Mouse (Mus musculus) thymus, postnatal 14 days (tissue): ENCODE measurements at regions not wholly inside any gene's neighbourhood (a gene's known extent, or its start where the extent isn't known, plus 50 kb on each side); places are given as distances from the start of the nearest gene placed in this dataset.
"Not testable (repeated sequence)": the region's sequence is repeated elsewhere in the genome, so short reads cannot be mapped to it uniquely, and the experiment has no call there.

Experiments
- DNase-seq: peaks from one replicate; pipeline ENCODE4 v3.0.0; 2021

DNA sequence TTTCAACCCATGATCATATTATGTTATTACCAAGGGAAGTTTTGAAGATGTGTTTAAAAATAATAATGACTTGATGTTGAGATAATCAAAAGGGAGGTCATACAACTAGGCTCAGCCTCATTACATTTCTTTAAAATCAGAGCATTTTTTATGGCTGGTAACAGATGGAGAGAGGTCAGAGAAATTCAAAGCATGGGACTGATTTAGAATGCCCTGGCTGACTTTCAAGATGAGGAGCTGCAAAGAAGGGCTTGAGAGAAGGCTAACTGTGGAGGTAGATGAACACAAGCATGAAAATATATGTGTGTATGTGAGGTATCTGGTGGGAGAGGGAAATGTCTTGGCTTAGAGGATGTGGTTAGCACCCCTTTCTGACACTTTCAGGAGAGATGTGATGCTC lies 502.6 kb upstream of the Gdi2 start:
- DNase-seq: not testable (repeated sequence)

DNA sequence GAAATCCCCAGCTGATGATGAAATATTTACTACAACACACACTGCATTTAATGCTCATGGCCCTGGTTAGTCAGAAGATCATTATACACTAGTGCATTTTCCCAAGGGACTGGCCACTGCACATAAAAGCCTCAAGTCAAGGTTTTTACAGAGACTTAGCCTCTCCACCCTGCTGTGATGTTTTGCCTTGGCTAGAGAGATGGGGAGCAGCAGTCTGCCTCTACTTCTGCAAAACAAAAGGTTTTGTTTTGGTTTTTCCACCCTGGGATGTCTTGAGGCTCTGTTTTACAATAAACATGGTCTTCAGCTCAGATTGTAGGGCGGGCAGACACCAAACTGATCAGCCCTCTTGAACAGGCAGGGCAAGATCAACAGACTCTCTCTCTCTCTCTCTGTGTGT lies 500.9 kb upstream of the Gdi2 start:
- DNase-seq: peak; percentile 10

DNA sequence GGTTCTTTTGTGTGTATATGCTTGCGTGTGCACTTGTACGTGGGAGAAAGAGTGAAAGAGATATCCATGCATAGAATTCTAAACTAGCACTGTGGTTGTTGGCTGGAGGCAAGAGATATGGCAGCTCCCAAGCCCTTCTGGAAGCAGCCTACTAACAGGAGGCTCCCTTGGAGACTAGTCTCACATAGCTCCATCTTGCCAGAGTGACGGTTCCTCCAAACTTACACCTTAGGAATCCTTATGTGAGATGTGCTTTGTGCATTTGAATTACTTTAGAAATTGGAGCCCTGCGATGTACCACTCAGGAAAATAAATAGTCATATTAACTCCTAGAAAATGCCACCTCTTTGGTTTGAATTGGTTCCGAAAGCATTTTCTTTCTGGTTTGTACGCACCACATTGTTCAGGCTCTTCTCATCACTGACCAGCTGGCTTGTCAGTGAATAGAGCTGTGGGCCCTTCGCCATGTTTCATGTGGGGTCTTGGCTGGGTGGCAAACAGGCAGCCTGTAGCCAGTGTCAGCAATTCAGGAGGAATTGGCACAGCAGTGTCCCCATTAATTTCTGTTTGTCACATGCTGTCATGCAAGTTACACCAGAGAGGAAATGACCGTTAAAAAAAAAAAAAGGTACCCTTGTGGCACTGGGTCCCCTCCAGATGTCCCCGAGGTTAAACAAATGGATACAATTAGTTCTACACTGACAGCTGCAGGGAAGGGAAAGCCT lies 491.3 kb upstream of the Gdi2 start:
- DNase-seq: not testable (repeated sequence)

DNA sequence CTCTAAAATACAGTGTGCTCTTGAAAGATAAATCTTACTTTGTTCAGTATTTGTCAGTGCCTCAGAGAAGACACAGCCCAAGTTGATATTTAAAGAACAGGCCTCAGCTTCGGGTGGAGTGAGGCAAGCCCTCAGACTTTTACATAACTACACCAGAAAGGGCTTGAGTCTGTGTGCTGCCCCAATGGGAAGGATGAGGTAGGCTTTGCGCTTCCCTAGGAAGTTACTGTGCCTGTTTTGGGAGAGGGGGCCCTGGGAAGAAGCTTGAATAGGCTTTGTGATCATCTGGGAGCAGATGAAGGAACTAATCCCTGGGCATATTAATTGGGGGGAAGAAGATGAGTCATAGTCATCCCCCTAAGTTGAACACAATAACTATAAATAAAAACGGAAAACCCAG lies 454.4 kb upstream of the Gdi2 start:
- DNase-seq: not testable (repeated sequence)

DNA sequence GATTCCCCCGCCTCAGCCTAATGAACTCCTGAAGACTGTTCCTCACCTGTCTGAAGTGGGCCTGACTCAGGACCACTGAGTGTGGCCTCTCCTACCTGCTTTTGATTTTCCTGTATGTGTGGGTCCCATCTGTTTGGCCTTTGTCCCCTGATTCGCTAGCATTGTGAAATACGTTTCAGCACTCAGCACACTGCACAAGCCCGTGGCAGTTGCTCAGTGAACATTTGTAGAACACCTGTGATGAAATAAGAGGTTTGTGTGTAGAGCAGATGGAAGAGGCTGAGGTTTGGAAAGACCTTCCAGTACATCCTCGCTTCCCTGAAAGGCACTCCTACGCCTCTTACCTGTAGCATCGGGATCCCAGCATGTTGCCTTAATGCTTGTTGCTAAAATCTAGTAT lies 447.9 kb upstream of the Gdi2 start:
- not testable (repeated sequence) for DNase-seq

DNA sequence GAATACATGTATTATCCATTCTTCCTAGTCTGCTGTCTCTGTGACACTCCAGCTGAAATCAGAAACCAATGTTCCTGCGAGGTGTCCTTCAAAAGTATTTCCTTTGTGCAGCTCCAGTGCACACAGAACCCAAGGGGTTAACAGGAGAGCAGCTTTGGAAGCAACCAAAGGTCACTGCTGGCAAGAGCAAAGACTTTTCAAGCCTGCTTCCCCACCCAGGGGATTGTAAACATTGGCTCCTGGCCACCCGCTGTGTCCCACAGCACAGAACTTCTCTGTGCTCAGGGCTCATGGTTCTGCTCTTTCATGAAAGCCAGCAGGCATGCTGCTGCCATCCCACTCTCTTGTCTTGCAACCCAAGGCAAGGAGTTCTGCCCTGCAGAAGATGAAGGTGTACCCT lies 431.3 kb upstream of the Gdi2 start:
- not testable (repeated sequence) for DNase-seq

DNA sequence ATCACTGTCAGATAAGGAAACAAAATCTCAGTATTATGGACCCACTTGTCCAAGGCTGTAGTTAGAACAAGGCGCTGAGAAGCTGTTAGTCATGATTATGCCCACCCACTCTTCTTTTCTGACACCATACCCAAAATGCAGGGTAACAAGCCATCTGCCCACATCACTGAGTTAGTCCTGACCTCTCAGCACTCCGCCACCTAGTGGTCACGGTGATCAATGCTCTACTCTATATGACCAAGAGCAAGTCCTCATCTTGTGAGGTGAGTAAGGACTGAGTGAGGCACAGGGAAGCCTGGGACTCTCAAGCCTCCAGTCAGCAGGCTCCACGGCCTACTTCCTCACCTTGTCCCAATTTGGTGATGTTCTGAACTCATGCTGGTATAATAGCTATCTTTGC lies 409.7 kb upstream of the Gdi2 start:
- not testable (repeated sequence) for DNase-seq

DNA sequence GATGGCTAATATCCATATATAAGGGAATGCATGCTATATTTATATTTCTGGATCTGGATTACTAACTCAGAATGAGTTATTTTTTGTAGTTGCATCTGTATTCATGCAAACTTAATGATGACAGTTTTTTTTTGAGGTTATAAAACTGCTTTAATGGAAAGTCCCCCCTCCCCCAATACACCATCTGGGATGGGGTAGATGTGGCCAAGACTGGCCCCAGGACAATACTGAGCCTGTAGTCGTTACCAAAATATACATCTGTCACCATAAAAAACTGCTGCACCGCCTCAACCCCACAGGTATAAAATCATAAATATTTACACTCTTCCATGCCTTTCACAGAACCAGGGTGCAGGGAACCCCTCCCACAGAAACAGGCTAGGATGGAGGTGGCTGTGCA lies 400.6 kb upstream of the Gdi2 start:
- DNase-seq: not testable (repeated sequence)

DNA sequence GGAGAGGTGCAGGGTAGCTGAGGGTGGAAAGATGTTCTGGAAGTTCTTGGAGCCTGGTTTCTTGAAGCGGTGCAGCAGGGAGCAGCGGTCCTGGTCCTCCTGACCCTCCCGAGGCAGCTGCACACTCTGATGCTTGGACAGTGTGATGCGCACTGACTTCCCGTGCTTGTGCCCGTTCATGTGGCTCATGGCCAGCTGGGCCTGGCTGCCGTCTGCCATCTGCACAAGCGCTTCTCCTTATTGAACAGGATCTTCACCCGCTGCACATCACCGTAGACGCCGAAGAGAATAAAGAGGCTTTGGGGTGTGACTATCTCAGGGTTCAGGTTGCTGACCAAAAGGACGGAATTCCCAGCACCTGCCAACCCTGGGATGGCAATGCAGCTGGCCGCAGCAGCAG lies 399.2 kb upstream of the Gdi2 start:
- DNase-seq: no peak

DNA sequence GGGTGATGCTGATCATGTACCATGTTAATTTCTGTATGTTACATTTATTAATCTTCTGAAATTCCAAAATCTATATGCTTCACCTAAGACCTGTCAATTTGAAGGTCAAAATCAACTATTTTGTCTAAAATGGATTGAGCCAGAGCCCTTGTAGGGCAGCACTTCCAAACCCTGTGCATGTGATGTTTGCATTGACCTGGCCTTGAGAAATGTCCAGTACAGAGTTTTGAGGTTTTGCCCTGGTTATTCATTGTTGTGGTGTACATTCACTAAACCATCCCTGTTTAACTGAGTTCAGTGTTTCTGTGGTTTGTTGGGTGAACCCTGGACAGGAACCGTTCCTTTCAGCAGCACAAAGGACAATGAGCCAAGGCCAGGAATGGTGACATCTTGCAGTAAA lies 392.4 kb upstream of the Gdi2 start:
- DNase-seq: not testable (repeated sequence)
